Mouse (Mus musculus) stomach, postnatal 0 days (tissue): ENCODE measurements around the gene Elp5. TPM values are rescaled to one million over a fixed set of nuclear protein-coding genes. Genes with fewer than 3 reads are reported as not detected.
"Not testable (repeated sequence)": the region's sequence is repeated elsewhere in the genome, so short reads cannot be mapped to it uniquely, and the experiment has no call there.

Experiments used
- ATAC-seq: fragments of 200-750 bp; cut with Nextera tagmentation; 2 replicates; pipeline ENCODE4 v1.8.0; 2017; ENCODE audit not compliant: low FRiP score, low TSS enrichment
- DNase-seq: peaks from one replicate; pipeline ENCODE4 v3.0.0-alpha.2; 2016; ENCODE audit warnings: low spot score
- H3K27ac ChIP-seq: fragments of 300-500 bp; sonication (generic); replicated peaks from 2 replicates; pipeline ENCODE4 v1.5.1; 2014; ENCODE audit warnings: mild to moderate bottlenecking, control low read depth
- H3K27me3 ChIP-seq: fragments of 300-500 bp; sonication (generic); 2 replicates; pipeline ENCODE4 v1.6.1; 2014; ENCODE audit warnings: low read length; ENCODE audit not compliant: control insufficient read depth, insufficient read depth
- H3K36me3 ChIP-seq: fragments of 300-500 bp; sonication (generic); 2 replicates; pipeline ENCODE4 v1.6.1; 2014; ENCODE audit warnings: low read length, mixed read lengths; ENCODE audit not compliant: control insufficient read depth, insufficient read depth
- H3K4me1 ChIP-seq: fragments of 300-500 bp; sonication (generic); replicated peaks from 2 replicates; pipeline ENCODE4 v1.6.1; 2014; ENCODE audit warnings: antibody characterized with exemption; ENCODE audit not compliant: control insufficient read depth, insufficient read depth
- H3K4me2 ChIP-seq: fragments of 300-500 bp; sonication (generic); replicated peaks from 2 replicates; pipeline ENCODE4 v1.6.1; 2014; ENCODE audit warnings: low read depth, mild to moderate bottlenecking, control low read depth, moderate library complexity
- H3K4me3 ChIP-seq: fragments of 300-500 bp; sonication (generic); 2 replicates; pipeline ENCODE4 v1.5.1; 2014; ENCODE audit warnings: low read depth, low read length, control low read depth
- H3K9ac ChIP-seq: fragments of 300-500 bp; sonication (generic); 2 replicates; pipeline ENCODE4 v1.6.1; 2014; ENCODE audit warnings: mild to moderate bottlenecking, low read length, control low read depth, mixed read lengths
- H3K9me3 ChIP-seq: fragments of 300-500 bp; sonication (generic); 2 replicates; pipeline ENCODE4 v1.6.1; 2016; ENCODE audit warnings: low read length; ENCODE audit not compliant: control insufficient read depth
- CTCF ChIP-seq: IDR thresholded peaks from 2 replicates; pipeline ENCODE4 v1.5.1; 2016; ENCODE audit warnings: antibody characterized with exemption, low read depth, mild to moderate bottlenecking, moderate library complexity
- EP300 ChIP-seq: optimal IDR thresholded peaks from 2 replicates; pipeline ENCODE3; 2016; ENCODE audit warnings: antibody characterized with exemption
- whole genome bisulfite sequencing: fragments of 180-500 bp; shearing (Covaris S2); extraction: QIAGEN DNeasy Blood & Tissue Kit; methylation state at CpG from one replicate; pipeline ENCODE4 v1.1.7; 2014; 5-methylcytosine and 5-hydroxymethylcytosine counted together
- polyA plus RNA-seq: library from polyadenylated mRNA; unstranded; fragments of >200 nt; fragmentation: Nextera tagmentation; extraction: Ambion mirVana; gene quantifications from 2 replicates; pipeline ENCODE4 v1.2.1, GENCODE M21; 2015

Gene Elp5
- polyA plus RNA-seq, 1 experiment from 2014 or later: 73.4 TPM

GRCm38 (mm10) chr11:70017199-70017767 lies 35.0 kb upstream of the Elp5 start:
- Histone ChIP-seq H3K9ac (no peak overlapping the region; the same call in 1 of the 2 replicates), H3K4me2 (peak overlapping the region; percentile 86; the same call in 1 of the 2 replicates), H3K36me3 (peaks cover 11% of the 10 kb centered on the region), H3K9me3 (no peaks in the 10 kb centered on the region), H3K4me1 (peaks cover 6% of the 10 kb centered on the region; the same call in 1 of the 2 replicates), H3K4me3 (no peak overlapping the region), H3K27ac (no peak overlapping the region; the same call in 1 of the 2 replicates), H3K27me3 (no peaks in the 10 kb centered on the region)
- 47% methylated on average over 7 of the region's 7 CpGs for WGBS
- TF ChIP-seq EP300: no peak
- no peak for TF ChIP-seq CTCF
- DNase-seq (no peak), ATAC-seq (no peak)

GRCm38 (mm10) chr11:70016669-70017068 lies 34.4 kb upstream of the Elp5 start, which contains the start of gene Dlg4:
TSS of gene Dlg4 (plus strand) at chr11:70016942.
- TF ChIP-seq CTCF (no peak), EP300 (no peak)
- DNase-seq (no peak), ATAC-seq (no peak)
- H3K9ac ChIP-seq: peak within 1 kb of the TSS; percentile 79
- peaks cover 14% of the 10 kb centered on the region for H3K36me3 ChIP-seq
- no peaks in the 10 kb centered on the region for H3K9me3 ChIP-seq
- H3K4me3 ChIP-seq: peak within 1 kb of the TSS; percentile 58; the same call in 1 of the 2 replicates
- peak within 1 kb of the TSS; percentile 86 for H3K4me2 ChIP-seq
- H3K27ac ChIP-seq: no peak within 1 kb of the TSS; the same call in 1 of the 2 replicates
- WGBS: 69% methylated on average over 3 of the region's 3 CpGs
- H3K27me3 ChIP-seq: no peaks in the 10 kb centered on the region
- peaks cover 6% of the 10 kb centered on the region; the same call in 1 of the 2 replicates for H3K4me1 ChIP-seq

- not testable (repeated sequence) for H3K4me1 ChIP-seq, H3K4me2 ChIP-seq, ATAC-seq, H3K27me3 ChIP-seq, DNase-seq, H3K27ac ChIP-seq, H3K9me3 ChIP-seq, H3K9ac ChIP-seq, H3K4me3 ChIP-seq
- peaks cover 16% of the 10 kb centered on the region for H3K36me3 ChIP-seq
- WGBS: 73% methylated on average over 2 of the region's 2 CpGs
These were observed 33.9 kb upstream of the Elp5 start for GRCm38 (mm10) chr11:70016177-70016576.

DNA sequence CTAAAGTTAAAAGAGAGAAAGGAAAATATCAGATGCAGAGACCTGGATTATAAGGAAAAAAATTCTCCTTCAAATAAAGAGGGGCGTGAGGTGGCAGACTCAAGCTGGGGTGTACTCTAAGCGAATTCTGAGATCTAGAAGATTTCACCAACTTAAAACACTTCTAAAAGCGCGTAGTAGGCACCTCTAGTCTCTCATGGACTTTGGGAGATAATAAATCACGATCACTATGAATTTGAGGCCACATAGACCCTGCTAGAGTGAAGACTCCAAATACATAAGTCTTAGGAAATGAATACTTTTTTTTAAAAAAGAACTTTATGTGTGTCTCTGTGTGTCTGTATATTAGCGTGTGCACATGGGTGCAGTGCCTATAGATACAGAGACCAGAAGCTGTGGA lies 33.4 kb upstream of the Elp5 start:
- WGBS: 61% methylated on average over 6 of the region's 6 CpGs
- Histone ChIP-seq H3K27me3 (no peaks in the 10 kb centered on the region), H3K27ac (no peak overlapping the region), H3K4me3 (no peak overlapping the region), H3K36me3 (peaks cover 21% of the 10 kb centered on the region), H3K4me1 (peaks cover 6% of the 10 kb centered on the region; the same call in 1 of the 2 replicates), H3K4me2 (no peak overlapping the region), H3K9me3 (no peaks in the 10 kb centered on the region), H3K9ac (no peak overlapping the region)
- no peak for DNase-seq
- no peak for ATAC-seq
- TF ChIP-seq EP300 (no peak), CTCF (no peak)

GRCm38 (mm10) chr11:70014880-70015558 lies 32.7 kb upstream of the Elp5 start, which contains the start of gene Acadvl:
TSS of gene Acadvl (minus strand) at chr11:70015411.
- DNase-seq (peak; percentile 93), ATAC-seq (peak; percentile 87)
- TF ChIP-seq CTCF (peak; percentile 61), EP300 (no peak)
- Histone ChIP-seq H3K36me3 (peaks cover 27% of the 10 kb centered on the region), H3K4me3 (peak within 1 kb of the TSS; percentile 66), H3K4me1 (peaks cover 6% of the 10 kb centered on the region; the same call in 1 of the 2 replicates), H3K9ac (peak within 1 kb of the TSS; percentile 79), H3K27ac (peak within 1 kb of the TSS; percentile 83), H3K9me3 (no peaks in the 10 kb centered on the region), H3K27me3 (no peaks in the 10 kb centered on the region), H3K4me2 (peak within 1 kb of the TSS; percentile 85)
- WGBS: under 1% methylated on average over 33 of the region's 35 CpGs

GRCm38 (mm10) chr11:70014051-70014450 lies 31.7 kb upstream of the Elp5 start:
- no peak overlapping the region for H3K9ac ChIP-seq
- H3K4me2 ChIP-seq: peak overlapping the region; percentile 85; the same call in 1 of the 2 replicates
- TF ChIP-seq EP300 (no peak), CTCF (no peak)
- peaks cover 35% of the 10 kb centered on the region for H3K36me3 ChIP-seq
- 64% methylated on average over 5 of the region's 5 CpGs for WGBS
- no peak overlapping the region for H3K4me3 ChIP-seq
- no peaks in the 10 kb centered on the region for H3K27me3 ChIP-seq
- no peak overlapping the region for H3K27ac ChIP-seq
- ATAC-seq (no peak), DNase-seq (no peak)
- H3K9me3 ChIP-seq: no peaks in the 10 kb centered on the region
- peaks cover 4% of the 10 kb centered on the region; the same call in 1 of the 2 replicates for H3K4me1 ChIP-seq
